Mouse (Mus musculus): Measurements from ENCODE around the gene Mark2.

The Mark2 gene

DNA sequence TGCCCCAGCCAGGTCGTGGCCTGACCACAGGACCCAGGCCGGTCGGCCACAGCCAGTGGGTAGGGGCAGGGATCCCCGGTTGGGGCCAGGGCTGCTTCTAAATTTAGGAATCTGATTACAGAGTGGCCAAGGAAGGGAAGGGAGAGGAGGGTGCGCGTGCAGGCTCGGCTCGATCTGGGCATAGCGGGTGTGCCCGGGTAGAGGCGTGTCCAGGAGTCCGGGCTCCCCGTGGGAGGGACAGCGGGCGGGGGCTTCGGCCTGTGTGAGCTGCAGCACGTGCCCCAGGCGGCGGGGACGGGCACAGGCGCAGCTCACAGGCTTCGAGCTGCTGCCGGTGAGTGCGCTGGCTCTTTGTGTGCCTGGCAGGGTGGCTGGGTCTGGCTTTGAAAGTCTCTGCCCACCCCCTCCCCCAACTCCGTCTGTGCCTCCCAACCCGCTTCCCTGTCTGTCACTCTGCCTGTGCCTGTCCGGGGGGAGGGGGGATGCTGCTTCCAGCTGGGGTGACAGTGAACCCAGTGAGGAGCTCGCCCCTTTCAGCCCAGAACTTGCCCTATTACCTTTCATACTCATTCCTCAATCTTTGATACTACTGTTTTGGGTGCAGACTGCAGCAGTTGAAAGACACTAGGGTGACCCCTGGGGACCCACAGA is 74.4 kb downstream of the Mark2 start, which contains the start of gene Rcor2:
Rcor2 (plus strand) TSS at position 235 of the 651 bp plus-strand sequence.
- peak; percentile 11 for DNase-seq (ENCODE audit: low read depth)

DNA sequence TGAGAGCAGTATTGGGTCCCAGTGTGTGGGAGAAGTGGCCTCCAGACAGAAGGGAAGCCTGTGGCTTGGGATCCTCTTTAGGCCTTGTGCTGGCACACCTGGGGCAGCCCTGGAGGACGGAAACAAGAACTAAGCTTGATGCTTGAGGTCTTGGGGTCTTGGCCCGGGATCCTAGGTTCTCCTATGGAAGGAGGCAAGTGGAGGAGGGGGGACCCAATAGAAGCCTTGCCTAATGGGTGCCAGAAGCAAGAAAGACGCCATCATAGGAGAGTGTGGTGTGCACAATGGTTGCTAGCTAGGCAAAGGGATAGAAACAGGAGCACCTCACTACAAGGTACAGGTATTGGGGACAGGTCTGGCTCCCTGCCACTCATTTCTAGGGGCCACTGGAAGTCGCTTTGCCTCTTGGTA is 75.2 kb downstream of the Mark2 start:
- no peak for DNase-seq (ENCODE audit: low read depth)

DNA sequence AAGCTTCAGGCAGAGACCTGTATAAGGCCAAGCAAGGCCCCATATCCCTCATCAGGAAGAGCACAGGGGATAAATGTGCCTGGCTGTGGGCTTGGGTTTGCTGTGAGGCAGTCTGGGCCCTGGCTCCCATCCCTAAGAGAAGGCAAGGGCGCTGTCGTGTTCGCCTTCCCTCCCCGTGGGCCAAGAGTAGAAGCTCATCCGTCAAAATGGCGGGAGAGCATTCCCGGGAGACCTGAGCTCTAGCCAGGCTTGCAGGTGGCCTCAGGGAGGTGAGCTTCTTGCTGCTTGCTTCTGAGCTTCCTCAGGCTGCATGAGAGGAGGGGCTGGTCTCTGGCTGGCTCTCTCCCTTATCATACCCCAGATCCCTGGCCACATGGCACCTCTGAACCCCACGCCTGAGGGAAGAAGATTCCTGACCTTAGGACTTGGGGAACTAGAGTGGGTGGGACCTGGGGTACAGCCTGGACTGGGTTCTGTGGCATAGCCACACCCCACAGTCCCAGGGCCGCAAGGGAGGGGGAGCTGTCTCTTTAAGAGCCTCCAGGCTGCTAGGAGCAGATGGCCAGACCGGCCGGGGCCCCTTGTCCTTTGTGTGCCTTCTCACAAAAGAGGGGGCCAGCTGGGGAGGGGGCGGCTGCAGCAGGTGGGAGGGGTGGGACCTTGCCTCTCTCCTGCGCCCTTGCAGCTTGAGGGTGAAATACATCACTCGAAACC is 76.0 kb downstream of the Mark2 start:
- peak; percentile 31 for DNase-seq (ENCODE audit: low read depth)

DNA sequence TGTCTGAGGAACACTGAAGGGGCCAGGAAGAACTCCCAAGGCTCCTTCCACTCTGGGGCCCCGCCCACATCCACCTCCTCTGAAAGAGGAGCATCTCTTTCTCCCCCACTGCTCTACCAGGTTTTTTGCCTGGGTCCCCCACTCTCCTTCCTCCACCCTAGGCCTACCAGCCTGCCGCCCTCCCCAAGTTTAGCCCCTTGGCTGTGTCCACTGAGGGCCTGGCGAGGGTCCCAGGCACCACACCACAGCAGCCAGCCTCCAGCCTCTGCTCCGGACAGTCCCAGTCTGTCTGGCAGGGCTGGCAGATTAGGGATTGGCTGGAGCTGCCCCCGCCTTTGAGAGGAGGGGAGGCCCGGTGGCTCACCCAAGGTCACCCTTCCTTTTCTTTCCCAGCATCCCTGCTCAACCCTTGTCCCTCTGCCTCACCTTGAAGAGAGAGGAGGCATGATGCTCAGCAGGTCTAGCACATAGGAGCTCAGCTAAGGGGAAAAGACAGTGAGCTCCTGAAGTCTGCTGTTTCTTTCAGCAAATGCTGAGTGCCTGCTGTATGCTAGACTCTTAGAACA is 76.8 kb downstream of the Mark2 start:
- peak; percentile 45 for DNase-seq (ENCODE audit: low read depth)

DNA sequence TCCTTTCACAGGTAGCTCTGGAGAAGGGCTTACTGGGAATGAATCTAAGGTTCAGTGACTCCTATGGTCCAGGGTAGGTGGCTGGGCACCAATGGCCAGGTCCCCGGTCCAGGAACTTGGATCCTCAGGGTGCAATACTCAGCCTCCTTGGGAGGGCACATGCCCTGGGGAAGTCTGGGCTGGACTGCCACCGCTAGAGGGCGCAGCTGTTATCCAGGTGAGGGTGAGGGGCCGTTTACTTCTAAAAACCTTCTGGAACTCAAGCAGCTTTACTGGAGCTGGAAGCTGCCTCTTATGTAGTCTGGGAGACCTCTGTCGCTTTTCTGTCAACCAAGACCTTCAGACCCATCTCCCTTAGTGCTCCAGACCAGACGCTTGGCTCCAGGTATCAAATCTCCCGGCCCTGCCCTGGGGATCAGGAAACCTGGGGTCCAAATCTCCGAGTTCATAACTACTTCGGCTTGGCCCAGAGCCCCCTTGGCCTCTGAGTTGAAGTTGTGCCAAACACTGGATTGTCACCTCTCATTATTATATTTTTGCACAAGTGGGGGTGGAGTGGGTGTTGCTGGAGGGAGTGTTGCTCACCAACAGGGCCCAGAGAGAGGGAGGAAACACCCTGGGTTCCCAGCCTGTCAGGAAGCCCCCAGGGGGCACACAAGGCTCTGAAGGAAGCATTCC is 77.4 kb downstream of the Mark2 start:
- peak; percentile 95 for DNase-seq (ENCODE audit: low read depth)

DNA sequence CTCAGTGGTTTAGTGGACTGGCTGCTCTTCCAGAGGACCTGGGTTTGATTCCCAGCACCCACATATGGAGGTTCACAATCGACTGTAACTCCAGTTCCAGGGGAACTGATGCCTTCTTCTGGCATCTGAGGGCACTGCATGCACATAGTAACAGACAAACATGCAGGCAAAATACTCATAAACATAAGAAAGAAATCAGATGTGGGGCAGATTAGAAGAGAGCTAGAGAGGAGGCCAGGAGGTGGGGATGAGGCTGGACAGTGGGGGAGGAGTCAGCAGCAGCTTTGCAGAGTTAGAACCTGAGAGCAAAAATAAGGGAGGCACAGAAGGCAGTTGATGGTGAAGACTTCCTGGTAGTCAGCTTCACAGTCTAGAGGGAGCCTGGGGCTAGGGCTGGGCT is 79.1 kb downstream of the Mark2 start:
- DNase-seq (ENCODE audit: low read depth): no peak

DNA sequence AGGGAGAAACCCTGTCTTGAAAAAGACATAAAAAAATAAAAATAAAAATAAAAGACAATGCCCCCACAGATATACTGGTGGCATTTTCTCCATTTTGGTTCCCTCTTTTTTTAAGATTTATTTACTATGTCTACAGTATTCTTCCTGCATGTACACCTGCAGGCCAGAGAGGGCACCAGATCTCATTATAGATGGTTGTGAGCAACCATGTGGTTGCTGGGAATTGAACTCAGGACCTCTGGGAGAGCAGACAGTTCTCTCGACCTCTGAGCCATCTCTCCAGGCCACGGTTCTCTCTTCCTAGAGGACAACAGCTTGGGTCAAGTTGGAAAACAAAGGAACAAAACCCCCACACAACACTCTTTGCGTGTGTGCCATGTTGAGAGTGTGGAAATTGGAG is 79.7 kb downstream of the Mark2 start:
- DNase-seq (ENCODE audit: low read depth): no peak

DNA sequence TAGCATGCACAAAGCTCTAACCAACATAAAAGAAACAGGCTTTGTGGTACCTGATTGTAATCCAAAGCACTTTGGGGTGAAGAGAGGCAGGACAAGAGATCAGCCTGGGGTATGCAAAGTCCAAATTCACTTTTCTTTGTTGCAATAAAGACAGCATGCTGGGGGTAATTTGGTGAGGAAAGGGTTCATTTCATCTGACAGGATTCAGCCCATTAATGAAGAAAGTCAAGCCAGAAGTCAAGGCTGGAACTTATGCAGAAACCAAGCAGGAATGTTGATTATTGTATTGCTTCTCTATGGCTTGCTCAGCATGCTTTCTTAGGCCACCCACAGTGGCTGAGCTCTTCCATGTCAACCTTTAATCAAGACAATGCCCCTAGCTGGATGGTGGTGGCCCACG is 80.2 kb downstream of the Mark2 start:
- DNase-seq (ENCODE audit: low read depth): no peak

DNA sequence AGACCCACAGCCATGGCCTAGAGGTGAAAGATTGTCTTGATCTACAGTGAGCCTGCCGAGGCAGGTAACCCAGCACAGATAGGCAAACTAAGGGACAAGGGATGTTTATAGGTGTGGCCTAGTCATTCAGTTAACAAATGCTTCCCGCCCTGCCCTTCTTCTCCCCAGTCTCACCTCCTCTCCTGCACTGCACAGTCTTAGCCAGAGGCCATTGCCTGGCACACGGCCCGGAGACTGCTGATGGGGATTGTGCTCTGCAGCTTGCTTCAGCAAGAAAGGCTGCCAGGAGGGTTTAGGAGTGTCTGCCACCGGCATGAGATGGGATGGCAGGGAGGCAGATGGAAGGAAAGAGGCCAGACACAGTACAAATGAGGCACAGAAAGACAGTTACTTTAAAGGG is 83.8 kb downstream of the Mark2 start:
- peak; percentile 57 for DNase-seq (ENCODE audit: low read depth)

DNA sequence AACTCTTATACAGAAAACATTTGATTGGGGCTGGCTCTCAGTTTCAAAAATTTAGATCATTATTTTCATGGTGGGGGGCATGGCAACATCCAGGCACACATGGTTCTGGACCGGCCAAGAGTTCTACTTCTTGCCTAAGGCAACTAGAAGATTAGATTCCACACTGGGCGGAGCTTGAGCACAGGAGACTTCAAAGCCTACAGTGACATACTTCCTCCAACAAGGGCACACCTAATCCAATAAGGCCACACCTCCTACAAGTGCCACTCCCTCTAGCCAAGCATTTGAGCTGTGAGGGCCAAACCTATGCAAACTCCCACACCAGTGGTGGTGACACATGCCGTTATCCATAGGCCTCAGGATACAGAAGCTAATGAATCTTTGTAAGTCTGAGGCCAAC is 95.6 kb downstream of the Mark2 start:
- no peak for DNase-seq (ENCODE audit: low read depth)

DNA sequence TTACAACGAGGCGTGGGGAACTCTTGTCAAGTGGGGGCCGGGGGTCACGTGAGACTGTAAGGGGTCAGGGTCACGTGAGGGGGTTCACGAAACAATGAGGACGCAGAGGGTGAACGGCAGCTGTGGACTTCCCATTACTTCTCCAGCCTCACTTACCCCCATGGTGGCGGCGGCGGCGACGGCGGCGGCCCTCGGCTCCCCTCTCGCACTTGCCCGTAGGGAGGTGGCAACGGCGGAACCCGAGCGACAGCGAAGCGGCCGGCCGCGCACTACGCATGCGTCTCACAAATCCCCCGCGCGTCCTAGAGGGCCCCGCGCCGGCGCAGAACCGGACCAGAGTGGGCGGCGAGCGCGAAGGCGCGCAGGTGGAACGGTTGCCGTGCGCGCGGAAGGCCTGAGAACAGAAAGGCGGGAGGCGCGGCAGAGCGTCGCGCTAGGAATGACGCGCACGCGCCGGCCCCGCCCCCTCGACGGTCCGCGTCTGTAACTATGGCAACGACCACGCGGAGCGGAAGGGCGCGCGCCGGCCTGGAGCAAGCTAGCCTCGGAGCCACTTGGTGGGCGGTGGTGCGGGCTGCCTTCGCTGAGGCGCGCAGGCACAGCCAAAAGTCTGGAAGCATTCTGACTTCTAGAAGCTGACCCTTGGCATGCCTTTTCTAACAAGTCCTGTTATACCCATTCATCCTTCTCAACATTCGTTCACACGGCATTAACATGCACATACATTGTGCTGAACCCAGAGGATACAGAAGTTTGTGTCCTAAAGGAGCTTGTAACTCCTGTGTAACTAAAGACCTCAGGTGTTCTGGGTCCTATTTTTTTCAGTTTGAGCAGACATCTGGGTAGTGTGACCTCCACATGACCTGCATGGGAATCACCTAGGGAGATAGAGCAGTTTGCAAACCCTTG is 100.6 kb downstream of the Mark2 start, which contains the start of gene Naa40:
Naa40 (minus strand) TSS at position 402 of the 909 bp plus-strand sequence.
- peak; percentile 99 for DNase-seq (ENCODE audit: low read depth)

DNA sequence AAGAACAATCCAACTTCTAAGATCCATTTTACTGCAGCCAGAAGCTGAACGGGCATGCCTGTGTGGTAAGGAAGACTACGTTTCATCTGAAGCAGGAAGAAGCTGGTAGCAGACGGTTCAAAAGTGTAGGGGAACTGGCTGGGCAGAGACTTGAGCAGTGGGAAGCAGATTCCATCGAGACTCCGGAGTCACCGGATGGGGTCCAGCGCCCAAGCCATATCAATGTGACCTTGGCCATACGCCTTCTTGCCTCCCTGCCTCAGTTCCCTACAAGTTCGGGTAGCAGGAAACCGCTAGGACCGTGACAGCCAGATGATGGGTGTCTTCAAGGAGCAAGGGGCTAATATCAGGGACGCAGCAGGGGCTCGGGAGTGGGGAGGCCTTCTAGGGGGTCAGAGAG is 101.4 kb downstream of the Mark2 start:
- peak; percentile 26 for DNase-seq (ENCODE audit: low read depth)

DNA sequence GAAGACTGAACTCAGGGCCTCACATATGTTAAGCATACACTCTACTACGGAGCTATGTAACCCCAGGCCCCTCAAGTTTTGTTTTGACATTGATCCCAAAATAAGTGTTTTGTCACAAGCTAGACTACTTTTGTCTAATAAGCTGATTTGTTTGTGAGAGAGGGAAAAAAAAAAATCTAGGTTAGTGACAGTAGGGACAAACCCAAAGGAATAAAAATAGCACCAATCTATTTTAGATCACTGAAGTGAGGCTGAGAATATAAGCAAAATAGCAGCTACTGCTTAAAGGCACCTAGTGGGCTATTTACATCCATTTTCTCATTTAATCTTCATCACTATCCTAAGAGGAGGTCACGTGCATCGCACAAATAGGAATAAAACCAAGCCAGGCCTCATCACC is 102.1 kb downstream of the Mark2 start:
- no peak for DNase-seq (ENCODE audit: low read depth)

DNA sequence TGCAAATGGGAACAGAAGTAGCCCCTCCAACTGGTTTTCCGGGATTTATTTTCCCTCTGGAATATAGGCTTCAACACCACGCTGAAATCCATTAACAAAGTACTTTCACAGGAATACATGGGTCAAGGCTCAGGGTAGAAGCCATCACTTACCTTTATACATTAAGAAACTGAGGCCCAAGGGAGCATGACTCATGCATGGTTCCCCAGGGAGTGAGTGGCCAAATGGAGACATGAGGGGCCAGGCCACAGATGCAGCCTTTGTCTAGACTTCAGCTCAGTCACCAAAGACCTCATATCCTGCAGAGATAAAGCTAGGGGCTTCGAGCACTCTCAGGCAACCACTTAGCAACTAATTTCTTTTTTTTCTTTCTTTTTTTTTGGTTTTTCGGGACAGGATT is 104.9 kb downstream of the Mark2 start:
- no peak for DNase-seq (ENCODE audit: low read depth)

DNA sequence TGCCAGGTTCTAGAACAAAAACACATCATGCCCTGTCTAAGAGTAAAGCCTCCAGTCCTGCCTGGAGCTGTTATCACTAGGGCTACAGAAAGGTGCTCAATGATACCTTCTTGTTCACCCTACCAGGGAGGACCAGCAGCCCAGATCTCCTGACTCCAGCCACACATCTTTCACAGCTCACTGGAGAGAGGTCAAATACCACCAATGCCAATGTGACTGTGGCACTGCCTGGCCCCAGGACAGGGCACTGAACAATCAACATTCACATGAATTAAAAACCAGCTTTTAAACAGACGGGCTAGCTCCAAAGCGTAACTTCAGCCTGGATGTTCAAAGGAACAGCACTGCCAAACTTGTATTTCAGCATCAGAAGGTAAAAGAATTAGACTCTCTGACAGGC is 105.6 kb downstream of the Mark2 start:
- no peak for DNase-seq (ENCODE audit: low read depth)

DNA sequence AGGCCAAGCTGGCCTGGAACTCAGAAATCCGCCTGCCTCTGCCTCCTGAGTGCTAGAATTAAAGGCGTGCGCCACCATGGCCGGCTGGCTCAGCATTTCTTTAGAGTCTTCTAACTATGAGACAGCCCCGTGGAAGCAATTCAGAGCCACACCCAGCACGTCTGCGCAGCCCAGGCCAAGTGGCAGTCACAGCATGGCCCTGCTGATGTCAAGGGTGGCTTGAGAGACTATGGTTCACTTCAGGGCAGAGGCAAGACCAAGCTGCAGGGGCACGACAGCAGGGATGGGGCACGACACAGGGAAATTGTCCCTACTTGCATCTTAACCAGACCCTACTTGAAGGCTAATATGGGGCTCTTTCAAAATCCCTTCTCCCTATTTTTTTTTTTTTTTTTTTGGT is 106.2 kb downstream of the Mark2 start:
- DNase-seq (ENCODE audit: low read depth): no peak

DNA sequence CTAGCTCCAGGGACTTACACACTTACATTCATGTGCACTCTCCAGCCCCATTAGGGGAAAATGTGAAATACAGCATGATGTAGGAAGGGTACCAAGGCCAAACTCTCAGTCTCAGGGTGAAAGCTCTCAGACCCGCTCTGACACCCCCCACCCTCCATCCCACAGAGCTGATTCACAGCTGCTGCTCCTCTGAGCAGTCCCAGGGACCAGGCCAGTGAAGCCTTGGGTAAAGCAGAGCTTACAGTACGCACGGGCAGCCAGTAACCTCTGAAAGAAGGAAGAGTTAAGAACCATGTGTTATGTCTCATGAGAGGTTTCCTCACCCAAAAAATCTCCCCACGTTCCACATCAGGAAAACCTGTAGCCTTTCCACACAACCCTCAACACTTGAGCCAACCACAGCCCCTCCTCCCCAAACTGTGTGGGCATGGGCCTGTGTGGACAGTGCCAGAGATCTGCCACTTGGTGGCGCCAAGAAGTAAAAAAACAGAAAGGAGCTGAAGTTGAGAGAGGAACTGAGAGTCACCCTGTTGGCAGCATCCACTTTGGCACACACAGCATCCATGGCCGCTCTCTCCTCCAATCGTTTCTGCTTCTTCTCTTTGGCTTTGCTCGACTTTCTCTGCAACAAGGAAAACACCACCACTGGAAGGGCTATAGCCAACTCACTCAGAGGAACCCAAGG is 107.0 kb downstream of the Mark2 start:
- peak; percentile 92 for DNase-seq (ENCODE audit: low read depth)

DNA sequence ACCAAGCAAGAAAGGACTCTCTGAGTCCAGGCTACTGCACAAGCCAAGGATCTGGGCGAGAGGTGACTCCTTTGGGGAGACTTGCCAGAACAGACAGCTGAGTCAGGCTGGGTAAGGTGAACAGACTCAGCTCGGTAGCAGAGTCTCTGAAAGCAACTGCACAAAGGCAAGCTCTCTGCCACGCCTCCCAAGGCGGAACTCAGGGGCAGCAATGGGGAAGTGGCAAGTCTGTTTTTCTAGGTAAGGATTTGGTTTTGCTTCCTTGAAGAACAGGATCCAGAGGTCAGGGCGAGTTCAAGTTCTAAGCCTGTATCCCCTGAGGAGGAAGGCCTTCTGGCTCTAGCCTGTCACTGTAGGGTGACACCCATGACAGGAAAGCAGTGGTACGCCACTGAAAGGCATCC is 115.1 kb downstream of the Mark2 start:
- DNase-seq (ENCODE audit: low read depth): no peak

All from NIH3T3 (cell line).